Mouse (Mus musculus) heart, embryonic 16.5 days (tissue): ENCODE data around the gene Serpina3a. TPM values are rescaled to one million over a fixed set of nuclear protein-coding genes. Genes with fewer than 3 reads are reported as not detected.

Experiments
- ATAC-seq: fragments of 200-750 bp; cut with Nextera tagmentation; replicated peaks from 2 replicates; pipeline ENCODE4 v1.8.0; 2017; ENCODE audit warnings: moderate number of reproducible peaks; ENCODE audit not compliant: insufficient read depth, low FRiP score; ENCODE audit errors: extremely low read depth
- H3K27ac ChIP-seq: fragments of 300-500 bp; sonication (generic); 2 replicates; pipeline ENCODE4 v1.5.1; 2014; ENCODE audit warnings: mild to moderate bottlenecking, low read length, control low read depth, moderate library complexity
- H3K27me3 ChIP-seq: fragments of 300-500 bp; sonication (generic); 2 replicates; pipeline ENCODE4 v1.6.1; 2014; ENCODE audit warnings: low read length, mixed read lengths; ENCODE audit not compliant: control insufficient read depth, insufficient read depth
- H3K36me3 ChIP-seq: fragments of 300-500 bp; sonication (generic); 2 replicates; pipeline ENCODE4 v1.6.1; 2014; ENCODE audit not compliant: control insufficient read depth, insufficient read depth
- H3K4me1 ChIP-seq: fragments of 300-500 bp; sonication (generic); 2 replicates; pipeline ENCODE4 v1.6.1; 2014; ENCODE audit warnings: low read length, mixed read lengths; ENCODE audit not compliant: control insufficient read depth, insufficient read depth
- H3K4me2 ChIP-seq: fragments of 300-500 bp; sonication (generic); 2 replicates; pipeline ENCODE4 v1.6.1; 2014; ENCODE audit warnings: low read depth, mild to moderate bottlenecking, control low read depth, low read length
- H3K4me3 ChIP-seq: fragments of 300-500 bp; sonication (generic); 2 replicates; pipeline ENCODE4 v1.5.1; 2014; ENCODE audit warnings: mild to moderate bottlenecking, control low read depth, low read length
- H3K9ac ChIP-seq: fragments of 300-500 bp; sonication (generic); 2 replicates; pipeline ENCODE4 v1.6.1; 2014; ENCODE audit warnings: low read length, control low read depth
- H3K9me3 ChIP-seq: fragments of 300-500 bp; sonication (generic); replicated peaks from 2 replicates; pipeline ENCODE4 v1.6.1; 2016; ENCODE audit warnings: low read length; ENCODE audit not compliant: control insufficient read depth
- WGBS: fragments of 180-500 bp; shearing (Covaris S2); extraction: QIAGEN DNeasy Blood & Tissue Kit; methylation state at CpG from one replicate; pipeline ENCODE4 v1.1.7; 2014; 5-methylcytosine and 5-hydroxymethylcytosine counted together
- polyA plus RNA-seq: library from polyadenylated mRNA; unstranded; fragments of >200 nt; fragmentation: Nextera tagmentation; extraction: Ambion mirVana; gene quantifications from 2 replicates; pipeline ENCODE4 v1.2.1, GENCODE M21; 2015

Gene Serpina3a
- polyA plus RNA-seq, 1 experiment from 2014 or later, result not detected

GRCm38 (mm10) chr12:104153041-104153645 is 40.6 kb downstream of the Serpina3a start:
- Histone ChIP-seq H3K36me3 (no peaks in the 10 kb centered on the region), H3K4me1 (no peaks in the 10 kb centered on the region), H3K9me3 (no peaks in the 10 kb centered on the region), H3K9ac (no peak overlapping the region), H3K27ac (no peak overlapping the region), H3K4me3 (no peak overlapping the region), H3K27me3 (no peaks in the 10 kb centered on the region), H3K4me2 (no peak overlapping the region)
- 71% methylated on average over 3 of the region's 3 CpGs for WGBS
- ATAC-seq, result no peak

- Histone ChIP-seq H3K9me3 (no peaks in the 10 kb centered on the region), H3K9ac (no peak within 1 kb of the TSS), H3K4me3 (no peak within 1 kb of the TSS), H3K27me3 (no peaks in the 10 kb centered on the region), H3K4me1 (no peaks in the 10 kb centered on the region), H3K4me2 (no peak within 1 kb of the TSS), H3K36me3 (no peaks in the 10 kb centered on the region), H3K27ac (no peak within 1 kb of the TSS)
- ATAC-seq, result no peak
- 83% methylated on average over 2 of the region's 2 CpGs for WGBS
These were observed 41.1 kb downstream of the Serpina3a start, which contains the start of gene Serpina3c for GRCm38 (mm10) chr12:104153656-104154055. Gene Serpina3c (minus strand): TSS chr12:104153870.

Other genes starting within 250 kb of the Serpina3a start
- gene Serpina1a, start 249.2 kb upstream of the Serpina3a start, polyA plus RNA-seq, result 0.85 and 0.90 TPM in 2 replicates
- 0.55 TPM in 1 of 2 replicates, not detected in the other for gene Serpina1c, start 207.8 kb upstream of the Serpina3a start, polyA plus RNA-seq
- gene Serpina1e, start 153.7 kb upstream of the Serpina3a start, polyA plus RNA-seq, result 0.22 and 0.85 TPM in 2 replicates
- gene Serpina11, start 122.8 kb upstream of the Serpina3a start, polyA plus RNA-seq, result not detected in 2 replicates
- 0.22 and 0.37 TPM in 2 replicates for gene Serpina9, start 99.0 kb upstream of the Serpina3a start, polyA plus RNA-seq
- not detected in 2 replicates for gene Serpina12, start 68.3 kb upstream of the Serpina3a start, polyA plus RNA-seq
- gene Serpina5, start 11.6 kb upstream of the Serpina3a start, polyA plus RNA-seq, result not detected in 2 replicates
- not detected in 2 replicates for gene Serpina3b, start 15.3 kb downstream of the Serpina3a start, polyA plus RNA-seq
- 0.11 TPM in 1 of 2 replicates, not detected in the other for gene Serpina3c, start 41.1 kb downstream of the Serpina3a start, polyA plus RNA-seq
- gene Serpina3f, start 101.8 kb downstream of the Serpina3a start, polyA plus RNA-seq, result 0.16 and 0.51 TPM in 2 replicates
- gene Serpina3g, start 123.5 kb downstream of the Serpina3a start, polyA plus RNA-seq, result 7.1 and 15.4 TPM in 2 replicates
- gene Serpina3i, start 150.4 kb downstream of the Serpina3a start, polyA plus RNA-seq, result 2.0 and 4.2 TPM in 2 replicates
- 0.06 and 0.25 TPM in 2 replicates for gene Serpina3j, start 201.8 kb downstream of the Serpina3a start, polyA plus RNA-seq
- not detected in 2 replicates for gene Serpina3k, start 225.8 kb downstream of the Serpina3a start, polyA plus RNA-seq
- not detected in 2 replicates for gene Serpina3m, start 225.8 kb downstream of the Serpina3a start, polyA plus RNA-seq